Mouse (Mus musculus) ovary, postnatal 14 days (tissue): ENCODE results near the gene Erg.

ENCODE experiments used
- DNase-seq: peaks from one replicate; pipeline ENCODE4 v3.0.0; 2022; ENCODE audit warnings: low spot score

Gene Erg

GRCm38 (mm10) chr16:95584751-95585528 is 1.5 kb downstream of the Erg start:
- no peak for DNase-seq

DNA sequence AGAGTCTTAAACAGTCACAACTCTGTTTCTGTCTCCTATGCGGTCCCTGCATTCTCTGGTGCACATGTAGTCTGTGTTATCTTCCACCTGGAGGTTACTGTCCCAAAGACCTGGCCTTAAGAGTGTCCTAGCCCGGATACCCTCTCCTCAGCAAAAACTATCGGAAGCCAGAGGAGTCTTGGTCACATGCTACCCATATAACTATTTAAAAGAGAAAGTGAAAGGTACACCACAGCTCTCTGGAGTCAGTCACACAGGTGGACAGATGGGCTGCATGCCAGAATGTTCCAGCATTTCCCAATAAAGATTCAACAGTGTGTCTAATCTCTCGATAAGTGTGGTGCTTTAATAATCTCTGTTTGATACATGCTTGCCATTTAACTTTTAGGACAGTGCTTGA is 7.1 kb downstream of the Erg start:
- no peak for DNase-seq

- DNase-seq: no peak
These were observed 13.2 kb downstream of the Erg start for GRCm38 (mm10) chr16:95573163-95573562.

- DNase-seq: no peak
These were observed 15.8 kb downstream of the Erg start for GRCm38 (mm10) chr16:95570616-95571015.

GRCm38 (mm10) chr16:95556834-95557233 is 29.6 kb downstream of the Erg start:
- DNase-seq: no peak

DNA sequence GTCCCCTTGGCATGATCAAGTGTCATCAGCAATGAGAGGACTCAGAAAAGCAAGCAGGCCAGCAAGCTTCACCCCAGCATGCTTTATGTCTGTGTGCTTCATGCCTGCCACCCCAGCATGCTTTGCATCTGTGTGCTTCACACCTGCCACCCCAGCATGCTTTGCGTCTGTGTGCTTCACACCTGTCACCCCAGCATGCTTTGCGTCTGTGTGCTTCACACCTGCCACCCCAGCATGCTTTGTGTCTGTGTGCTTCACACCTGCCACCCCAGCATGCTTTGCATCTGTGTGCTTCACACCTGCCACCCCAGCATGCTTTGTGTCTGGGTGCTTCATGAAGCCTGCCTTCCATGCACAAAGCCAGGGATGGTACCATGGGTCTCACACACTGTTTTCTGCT is 33.3 kb downstream of the Erg start:
- DNase-seq: no peak

GRCm38 (mm10) chr16:95552495-95552894 is 33.9 kb downstream of the Erg start:
- no peak for DNase-seq

DNA sequence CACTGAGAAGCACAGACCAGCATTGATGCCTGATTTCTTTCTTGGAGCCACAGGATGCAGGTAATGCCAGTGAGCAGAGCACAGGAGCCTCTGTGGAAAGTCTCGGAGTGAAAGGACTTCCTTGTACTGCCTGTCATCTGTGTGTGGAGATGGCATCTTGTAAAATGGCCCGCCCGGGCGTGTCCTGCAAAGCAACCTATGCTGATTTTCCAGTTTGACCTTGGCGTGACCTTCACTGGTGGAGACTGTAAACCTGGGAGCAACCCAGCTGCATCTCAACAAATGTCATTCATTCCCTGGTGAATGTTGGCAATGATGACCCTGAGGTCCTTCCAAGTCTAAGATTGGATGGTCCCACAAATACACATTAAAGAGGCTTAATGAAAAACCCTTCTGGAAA is 35.9 kb downstream of the Erg start:
- no peak for DNase-seq

DNA sequence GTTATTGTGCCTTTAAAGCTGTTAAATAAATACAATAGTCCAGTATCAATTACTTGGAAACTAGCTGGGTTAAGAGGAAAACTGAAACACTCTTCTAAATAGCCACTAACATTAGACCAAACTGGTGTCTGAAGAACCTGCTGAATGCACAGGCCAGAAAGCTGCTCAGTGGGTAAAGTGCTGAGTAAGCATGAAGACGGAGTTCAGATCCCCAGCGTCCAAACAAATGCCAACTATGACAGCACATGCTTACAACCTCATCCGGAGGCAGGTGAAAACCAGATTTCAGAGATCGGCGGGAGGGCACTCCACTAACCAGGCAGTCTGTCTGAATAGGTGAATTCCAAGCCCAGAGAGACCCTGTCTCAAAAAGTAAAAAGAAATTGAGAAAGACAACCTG is 41.6 kb downstream of the Erg start:
- no peak for DNase-seq

DNA sequence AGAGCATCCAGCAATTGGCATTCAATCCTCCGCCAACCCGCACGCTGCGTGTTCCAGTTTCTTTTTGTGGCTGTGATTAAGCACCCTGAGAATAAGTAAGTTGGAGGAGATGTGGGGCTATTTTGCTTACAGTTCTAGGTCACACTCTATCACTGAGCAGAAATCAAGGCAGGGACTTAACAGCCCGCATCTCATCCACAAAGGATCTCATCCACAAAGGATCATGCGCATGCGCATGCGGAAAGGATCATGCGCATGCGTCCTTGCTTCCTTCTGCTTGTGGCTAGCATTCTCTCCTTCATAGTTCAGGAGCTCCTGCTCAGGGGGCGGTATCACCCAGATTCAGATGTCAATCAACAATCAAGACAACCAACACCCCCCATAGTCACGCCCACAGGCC is 42.9 kb downstream of the Erg start:
- no peak for DNase-seq

DNA sequence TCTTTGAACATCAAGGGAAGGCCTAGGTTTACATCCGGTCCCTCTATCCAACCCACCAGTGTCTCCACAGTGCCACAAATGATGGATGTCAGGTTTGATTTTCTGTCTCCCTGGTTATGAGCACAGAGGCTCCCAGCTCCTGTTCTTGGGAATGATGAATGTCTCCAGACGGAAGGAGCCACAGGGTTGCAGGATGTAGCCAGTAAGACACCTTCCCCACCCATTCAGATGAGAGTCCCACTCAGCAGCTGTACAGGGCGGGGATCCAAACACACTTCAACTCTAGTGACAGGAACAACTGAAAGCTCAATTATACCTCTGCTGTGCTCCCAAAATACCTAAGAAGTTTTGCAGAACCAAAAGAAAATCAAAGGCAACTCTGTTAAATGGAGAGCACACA is 51.2 kb downstream of the Erg start:
- no peak for DNase-seq

DNA sequence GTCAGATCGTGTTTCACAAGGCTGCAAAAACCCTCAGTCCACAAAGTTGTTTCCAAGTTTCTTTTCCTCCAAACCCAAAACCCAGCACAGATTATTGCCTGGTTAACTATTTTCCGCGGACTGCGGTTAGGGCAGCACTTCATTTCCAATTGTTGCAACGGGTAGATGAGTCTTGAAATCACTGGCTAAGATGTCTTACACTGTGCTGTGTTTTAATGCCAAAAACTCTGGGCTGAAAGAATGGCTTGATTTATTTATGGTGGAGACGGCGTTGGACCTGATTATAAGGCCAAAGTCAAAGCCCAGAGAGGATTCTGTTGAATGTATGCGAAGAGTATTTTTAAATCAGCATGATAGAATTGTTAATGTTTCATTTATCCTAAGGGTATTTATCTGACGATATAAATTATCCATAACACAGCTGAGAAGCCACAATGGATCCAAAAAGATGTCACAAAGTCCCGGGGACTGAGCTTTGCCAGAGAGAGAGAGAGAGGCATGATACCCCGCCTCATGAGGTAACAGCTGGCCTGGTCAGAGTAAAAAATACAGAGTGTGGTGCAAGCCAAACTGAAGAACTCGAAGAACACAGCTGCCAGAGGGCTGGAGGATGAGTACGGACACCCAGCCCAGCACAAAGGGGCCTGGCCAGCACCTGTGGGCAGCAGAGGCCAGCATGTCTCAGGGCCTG is 53.9 kb downstream of the Erg start:
- no peak for DNase-seq

GRCm38 (mm10) chr16:95527561-95527960 is 58.8 kb downstream of the Erg start:
- DNase-seq: no peak

DNA sequence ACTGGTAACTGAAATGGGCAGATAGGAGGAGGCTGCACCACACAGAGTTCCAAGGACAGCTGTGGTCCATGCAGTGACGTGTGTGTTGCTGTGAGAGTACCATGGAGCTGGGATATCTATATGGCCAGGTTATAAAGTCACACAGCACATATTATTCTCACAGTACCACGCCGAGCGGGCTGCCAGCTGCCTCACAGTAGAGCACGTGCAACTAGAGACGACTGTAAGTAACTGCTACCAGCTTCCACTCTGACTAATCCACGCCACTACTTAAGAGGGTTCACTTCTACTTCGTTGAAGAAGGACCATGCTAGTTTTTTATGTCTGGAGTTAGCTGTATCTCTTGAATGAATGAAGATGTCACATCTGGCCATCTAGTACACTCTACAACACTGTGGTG is 66.9 kb downstream of the Erg start:
- DNase-seq: no peak

- no peak for DNase-seq
These were observed 80.3 kb downstream of the Erg start for GRCm38 (mm10) chr16:95506051-95506450.

DNA sequence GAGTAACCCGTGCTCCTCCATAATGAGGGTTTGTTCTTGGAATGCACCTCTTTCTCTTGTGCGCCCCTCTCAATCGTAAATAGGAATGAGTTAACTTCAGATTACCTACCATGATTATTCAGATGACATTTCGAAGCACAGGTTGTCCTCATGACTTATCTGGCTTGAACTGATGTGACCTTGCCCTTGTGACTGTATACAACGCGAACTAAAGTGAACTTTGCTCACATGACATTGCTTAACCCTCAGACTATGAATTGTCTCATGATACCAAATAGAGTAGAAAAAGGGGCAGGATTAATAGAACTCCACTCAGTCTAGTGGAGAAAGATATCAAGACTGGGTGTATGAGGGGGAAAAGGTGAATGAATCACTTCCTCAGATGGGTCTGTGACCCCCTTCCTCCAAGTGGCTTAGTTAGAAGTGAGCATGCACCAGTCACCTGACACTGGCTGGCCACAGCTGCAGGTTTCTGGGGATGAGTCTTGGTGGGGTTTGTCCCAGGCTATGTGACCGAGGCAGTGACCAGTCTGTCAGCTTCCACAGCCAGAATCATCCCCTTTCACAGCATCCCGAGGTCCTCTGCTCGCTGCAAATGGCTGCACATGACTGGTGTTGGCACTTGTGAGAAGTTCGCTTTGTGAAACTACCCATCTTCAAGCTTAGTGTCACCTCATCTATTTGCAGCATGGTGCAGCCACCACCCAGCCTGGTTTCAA is 89.7 kb downstream of the Erg start:
- no peak for DNase-seq

- no peak for DNase-seq
These were observed 92.3 kb downstream of the Erg start for GRCm38 (mm10) chr16:95494108-95494507.

- DNase-seq: no peak
These were observed 93.1 kb downstream of the Erg start for GRCm38 (mm10) chr16:95493336-95493735.

- no peak for DNase-seq
These were observed 94.2 kb downstream of the Erg start for GRCm38 (mm10) chr16:95492146-95492545.

DNA sequence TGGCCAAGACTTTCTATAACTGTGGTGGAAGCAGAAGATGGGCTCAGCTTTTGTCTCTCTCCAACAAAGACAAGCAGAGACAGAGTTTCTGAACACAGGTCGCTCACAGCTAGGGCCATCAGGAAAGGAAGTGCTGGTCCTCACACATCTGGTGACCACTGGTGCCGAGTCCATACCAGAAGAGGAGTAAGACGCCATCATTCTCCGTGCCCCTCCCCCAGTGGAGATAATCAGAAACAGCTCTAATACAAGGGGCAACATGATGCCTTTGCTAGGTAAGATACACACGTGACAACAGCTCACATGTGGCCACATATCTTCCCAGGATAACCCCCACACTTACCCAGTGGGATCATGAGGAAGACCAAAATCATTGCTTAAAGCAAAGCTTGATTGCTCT is 96.0 kb downstream of the Erg start:
- no peak for DNase-seq

DNA sequence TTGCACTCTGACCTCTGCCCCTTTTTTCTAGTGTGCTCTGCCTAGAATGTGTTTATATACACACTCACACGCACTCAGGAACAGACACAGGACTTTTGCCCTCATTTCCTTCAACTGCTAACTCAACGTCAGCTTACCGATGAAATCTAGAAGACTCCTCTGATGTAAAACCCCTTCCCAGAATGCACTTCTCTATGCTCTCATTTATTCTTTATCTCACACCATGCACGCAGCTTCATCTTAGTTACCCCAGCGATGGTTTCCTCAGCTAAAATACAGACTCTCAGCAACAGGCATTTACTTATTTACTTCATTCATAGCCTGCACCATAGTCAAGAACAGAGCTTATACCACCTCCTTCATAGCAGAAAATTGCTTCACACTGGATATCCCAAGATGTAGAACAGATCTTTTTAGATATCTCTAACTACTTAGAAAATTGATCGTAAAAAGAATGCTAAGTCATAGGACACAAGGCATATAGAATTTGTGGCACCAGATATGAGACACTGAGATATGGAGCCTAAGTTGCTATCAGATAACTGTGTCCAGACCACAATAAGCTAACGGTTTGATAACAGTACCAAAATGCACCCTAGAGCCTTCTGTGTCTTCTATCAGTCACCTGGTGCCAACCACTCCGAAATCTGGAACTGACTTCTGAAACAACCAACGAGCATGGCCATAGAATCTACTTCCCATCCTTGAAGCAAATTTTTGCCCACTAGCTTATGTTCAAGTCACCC is 98.6 kb downstream of the Erg start:
- no peak for DNase-seq

DNA sequence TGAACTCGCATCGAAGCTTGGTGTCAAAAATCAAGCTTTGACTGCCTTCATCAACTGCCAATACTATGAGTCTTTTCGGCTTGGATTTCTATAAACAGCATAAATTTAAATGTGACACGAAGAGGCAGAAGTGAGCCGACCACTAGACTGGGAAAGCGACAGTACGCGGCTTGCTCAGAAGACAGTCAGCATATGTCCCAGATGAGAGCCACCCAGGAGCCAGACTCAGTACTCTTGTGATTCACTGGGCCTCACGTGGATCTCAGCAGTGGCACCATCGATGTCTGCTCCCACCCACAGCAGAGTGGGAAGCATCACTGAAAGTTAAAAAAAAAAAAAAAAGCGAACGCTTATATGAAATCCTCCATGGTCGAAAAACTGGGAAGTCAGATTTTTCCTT is 105.2 kb downstream of the Erg start:
- no peak for DNase-seq
